ENCODE assay signal across 8 mouse cellular contexts in genomic region chr5:64410621-64411020, GRCm38 (mm10).
A peak's percentile ranks its signal among the peaks of the same experiment; 100 is the strongest.
DNase-seq lines count a peak whose midpoint lies in the region; ATAC-seq lines count a peak whose summit lies in the region.

No protein-coding gene starts in this region.

- H3K4me1 ChIP-seq in intestine, embryonic 16.5 days (ENCODE audit: control insufficient read depth, insufficient read depth, low read length) = peaks cover 10% of the 10 kb centered on the region

- H3K79me2 ChIP-seq in macrophage (ENCODE audit: inconsistent target) = no peaks in the 10 kb centered on the region

- H3K9ac ChIP-seq in intestine, embryonic 16.5 days (ENCODE audit: low read depth, low read length) = no peak overlapping the region

- H3K27me3 ChIP-seq in intestine, embryonic 16.5 days (replicated peaks; ENCODE audit: control insufficient read depth, insufficient read depth, low read length) = no peaks in the 10 kb centered on the region

- H3K4me3 ChIP-seq in intestine, embryonic 16.5 days (ENCODE audit: low read length) = no peak overlapping the region
- no peak overlapping the region for H3K4me3 ChIP-seq in macrophage (ENCODE audit: inconsistent target)

- peak overlapping the region; percentile 52 for H3K27ac ChIP-seq in intestine, embryonic 16.5 days (ENCODE audit: low read length)
- peak overlapping the region; percentile 78 for H3K27ac ChIP-seq in macrophage

- no peaks in the 10 kb centered on the region for H3K36me3 ChIP-seq in intestine, embryonic 16.5 days (ENCODE audit: control insufficient read depth, insufficient read depth, low read length)
- H3K36me3 ChIP-seq in macrophage (ENCODE audit: inconsistent target) = no peaks in the 10 kb centered on the region

- no peak overlapping the region for H3K4me2 ChIP-seq in intestine, embryonic 16.5 days (ENCODE audit: low read depth, low read length)

- 40% methylated on average over 7 of the region's 7 CpGs for WGBS in intestine, embryonic 16.5 days
- WGBS in macrophage (ENCODE audit: missing documents) = 2% methylated on average over 7 of the region's 7 CpGs

- H3K9me3 ChIP-seq in intestine, embryonic 16.5 days (ENCODE audit: control insufficient read depth, low read length) = no peaks in the 10 kb centered on the region

- intact Hi-C loops in left cerebral cortex, postnatal 10 days (cut with DNase I) = no loop called here
- intact Hi-C loops in left cerebral cortex, postnatal 4 days (cut with DNase I) = no loop called here

- peak; percentile 68 for ATAC-seq in common myeloid progenitor, adult 5-6 weeks (replicated peaks; ENCODE audit: low read depth, poor library complexity, severe bottlenecking)
- ATAC-seq in intestine, embryonic 16.5 days = peak; percentile 94

- peak; percentile 36 to 84 for DNase-seq in left cerebral cortex, postnatal 10 days (ENCODE audit: extremely low spot score in 1 of 2, low spot score in 2 of 2)
- no peak for DNase-seq in left cerebral cortex, postnatal 4 days
- no peak for DNase-seq in urinary bladder, postnatal 4 days (ENCODE audit: low spot score in 2 of 2)
- DNase-seq in ovary, adult 18-20 months (ENCODE audit: low spot score) = no peak
- DNase-seq in embryo, embryonic 10.5 days (ENCODE audit: low spot score) = no peak

Comparison
In these comparisons a context has a peak if more than half of its experiments do, and no peak if none do; other contexts are left out.
1. DNase-seq: peak in left cerebral cortex, postnatal 10 days (2 of 2); none in left cerebral cortex, postnatal 4 days (single experiment), urinary bladder, postnatal 4 days (0 of 2), ovary, adult 18-20 months (single experiment) and embryo, embryonic 10.5 days (single experiment).